Mouse (Mus musculus) inflammation-experienced regulatory T-cells, adult 6 months (primary cell): ENCODE data around the gene Tro. TPM values are rescaled to one million over a fixed set of nuclear protein-coding genes. Genes with fewer than 3 reads are reported as not detected.

ENCODE experiments used
- ATAC-seq: one replicate; pipeline ENCODE4 v1.8.0; 2017
- polyA plus RNA-seq, 3 experiments: library from polyadenylated mRNA; unstranded; fragments of 100-300 nt; shearing (Covaris generic); gene quantifications; one replicate each; pipeline ENCODE4 v1.2.1; 2017

Gene Tro
- polyA plus RNA-seq, result under 1 TPM in 2 of 3 experiments, not detected in 1; 0.08 to 0.34 TPM

GRCm38 (mm10) chrX:150656908-150657796 lies at the start of gene Tro:
Gene Tro (minus strand): TSS chrX:150657583.
- no peak for ATAC-seq

DNA sequence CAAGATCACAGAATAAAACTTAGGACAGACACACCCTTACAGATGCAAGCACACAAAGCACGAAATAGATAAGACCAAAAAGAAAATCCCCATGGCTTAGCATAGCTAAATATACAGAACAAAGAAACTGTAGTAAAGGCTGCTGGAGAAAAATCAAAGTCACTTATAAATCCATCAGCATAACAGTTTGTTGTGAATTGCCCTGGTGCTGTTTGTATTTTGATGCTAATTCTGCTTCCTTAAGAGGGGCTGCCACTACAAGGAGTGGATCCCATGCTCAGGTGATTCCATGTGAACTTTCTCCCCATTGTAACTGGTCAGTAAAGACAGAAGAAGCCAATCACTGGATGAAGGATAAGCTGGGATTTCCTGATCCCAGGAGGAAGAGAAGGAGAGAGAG lies 20.1 kb upstream of the Tro start:
- ATAC-seq, result no peak

DNA sequence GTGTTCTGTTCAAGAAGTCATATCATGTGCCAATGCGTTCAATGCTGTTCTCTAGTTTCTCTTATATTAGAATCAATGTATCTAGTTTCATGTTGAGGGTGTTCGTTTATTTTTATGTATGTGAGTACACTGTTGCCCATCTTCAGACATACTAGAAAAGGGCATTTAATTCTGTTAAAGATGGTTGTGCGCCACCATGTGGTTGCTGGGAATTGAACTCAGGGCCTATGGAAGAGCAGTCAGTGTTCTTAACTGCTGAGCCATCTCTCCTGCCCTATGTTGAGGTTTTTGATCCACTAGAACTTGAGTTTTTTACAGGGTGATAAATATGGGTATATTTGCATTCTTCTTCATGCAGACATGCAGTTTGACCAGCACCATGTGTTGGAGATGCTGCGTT lies 5.4 kb upstream of the Tro start:
- ATAC-seq, result no peak

- no peak for ATAC-seq
Measured at GRCm38 (mm10) chrX:150657797-150658118, 375 bp upstream of the Tro start.

GRCm38 (mm10) chrX:150656122-150656907 lies 1.1 kb downstream of the Tro start:
- ATAC-seq, result no peak

- ATAC-seq, result no peak
Measured at GRCm38 (mm10) chrX:150636421-150636820, 21.0 kb downstream of the Tro start.

DNA sequence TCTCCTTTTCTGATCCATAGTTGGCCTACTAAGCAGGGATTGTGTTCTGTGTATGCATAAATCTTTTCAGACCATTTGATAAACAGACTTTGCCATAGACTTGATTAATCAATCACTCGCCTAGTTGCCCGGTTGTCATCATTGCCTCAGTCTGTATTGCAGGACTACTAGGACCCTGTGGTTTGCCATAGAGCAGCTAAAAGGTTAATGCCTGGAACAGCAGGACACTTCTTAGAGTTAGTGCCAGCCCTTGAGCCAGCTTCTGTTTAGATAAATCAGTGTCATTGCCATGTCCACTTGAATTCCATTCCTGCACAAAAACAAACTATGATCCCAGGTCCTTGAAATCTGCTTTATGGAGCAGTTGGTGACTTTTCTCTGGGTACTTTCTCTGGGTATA lies 58.5 kb downstream of the Tro start:
- no peak for ATAC-seq

Other genes with a start within 250 kb of the Tro start
- 10 to 100 TPM; 17.4 to 23.6 (median 18.4) TPM for gene Tmem29, start 198.4 kb downstream of the Tro start, polyA plus RNA-seq
- 1 to 10 TPM in 2 of 3 experiments, under 1 TPM in 1; 0.93 to 4.9 (median 4.8) TPM for gene Alas2, start 110.2 kb downstream of the Tro start, polyA plus RNA-seq
- gene Pfkfb1, start 69.4 kb downstream of the Tro start, polyA plus RNA-seq, result 1 to 10 TPM; 6.5 to 9.1 (median 7.5) TPM
- gene Apex2, start 67.7 kb downstream of the Tro start, polyA plus RNA-seq, result 10 to 100 TPM; 13.5 to 18.9 (median 15.3) TPM
- gene Maged2, start 156.8 kb upstream of the Tro start, polyA plus RNA-seq, result 10 to 100 TPM; 14.3 to 39.7 (median 19.2) TPM